Mouse (Mus musculus): ENCODE measurements at regions not wholly inside any gene's neighbourhood (a gene's known extent, or its start where the extent isn't known, plus 50 kb on each side); places are given as distances from the start of the nearest gene placed in this dataset.

DNA sequence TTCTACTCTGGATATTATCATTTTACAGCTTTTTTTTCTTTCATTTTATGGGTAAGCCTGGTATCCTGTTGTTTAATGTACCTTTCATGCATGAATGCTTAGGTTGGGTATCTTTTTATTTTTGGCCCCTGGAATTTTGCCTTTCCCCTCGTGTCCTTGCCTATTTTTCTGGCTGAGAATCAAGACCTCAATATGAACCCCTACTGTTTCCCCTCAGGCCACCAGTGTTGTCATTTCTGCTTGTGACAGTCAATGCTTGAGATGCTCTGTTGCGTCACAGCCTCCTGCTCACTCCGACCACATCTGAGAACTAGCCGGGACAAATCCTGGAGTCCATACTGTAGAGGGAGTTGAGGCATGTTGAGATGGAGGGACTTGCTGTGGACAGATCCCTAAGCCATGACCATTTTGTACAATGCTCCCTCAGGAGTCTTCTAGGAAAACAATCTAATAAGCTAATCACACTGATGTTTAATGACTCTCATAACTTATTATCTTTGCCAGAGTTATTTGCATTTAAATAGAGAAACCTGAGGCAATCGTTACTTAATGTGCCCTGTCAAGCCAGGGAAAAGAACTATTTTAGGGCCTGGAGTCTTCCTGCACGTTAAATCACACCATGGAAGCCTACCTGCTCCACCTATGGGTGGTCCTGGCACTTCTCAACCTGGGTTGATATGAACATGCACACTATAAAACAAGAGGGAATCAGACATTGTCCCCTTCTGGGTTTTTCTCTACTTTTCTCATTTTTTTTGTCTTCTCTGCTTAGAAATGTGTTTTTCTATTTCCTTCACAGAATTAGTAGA lies 363.9 kb downstream of the Phkb start:
- H3K4me3 ChIP-seq (ENCODE audit: low read depth, low read length), result no peak overlapping the region
- WGBS, result 37% methylated on average over 6 of the region's 6 CpGs
- peak; percentile 59 for TF ChIP-seq CTCF (IDR thresholded peaks at IDR 0.05)
- H3K4me2 ChIP-seq (ENCODE audit: low read depth, low read length, poor library complexity, severe bottlenecking), result no peak overlapping the region
- no peaks in the 10 kb centered on the region for H3K9me3 ChIP-seq (ENCODE audit: low read length)
- ATAC-seq (ENCODE audit: low FRiP score) (no peak), DNase-seq (ENCODE audit: low spot score) (peak; percentile 51)
- no peaks in the 10 kb centered on the region for H3K27me3 ChIP-seq (ENCODE audit: insufficient read depth, low read length)
- H3K9ac ChIP-seq (replicated peaks; ENCODE audit: low read length, poor library complexity, severe bottlenecking), result no peak overlapping the region
- H3K36me3 ChIP-seq (ENCODE audit: insufficient read depth, low read length), result no peaks in the 10 kb centered on the region
- H3K27ac ChIP-seq (ENCODE audit: low read depth, low read length), result no peak overlapping the region
- peaks cover 8% of the 10 kb centered on the region; the same call in 1 of the 2 replicates for H3K4me1 ChIP-seq (ENCODE audit: insufficient read depth, low read length)

- DNase-seq (ENCODE audit: low spot score) (no peak), ATAC-seq (ENCODE audit: low FRiP score) (no peak)
- Histone ChIP-seq H3K9ac (replicated peaks; ENCODE audit: low read length, poor library complexity, severe bottlenecking) (no peak overlapping the region), H3K4me3 (ENCODE audit: low read depth, low read length) (no peak overlapping the region), H3K4me2 (ENCODE audit: low read depth, low read length, poor library complexity, severe bottlenecking) (no peak overlapping the region), H3K4me1 (ENCODE audit: insufficient read depth, low read length) (peaks cover 8% of the 10 kb centered on the region; the same call in 1 of the 2 replicates), H3K36me3 (ENCODE audit: insufficient read depth, low read length) (no peaks in the 10 kb centered on the region), H3K9me3 (ENCODE audit: low read length) (no peaks in the 10 kb centered on the region), H3K27ac (ENCODE audit: low read depth, low read length) (no peak overlapping the region), H3K27me3 (ENCODE audit: insufficient read depth, low read length) (no peaks in the 10 kb centered on the region)
- TF ChIP-seq CTCF (IDR thresholded peaks at IDR 0.05), result no peak
- WGBS, result 63% methylated on average over 9 of the region's 9 CpGs
These were observed 362.3 kb downstream of the Phkb start for GRCm38 (mm10) chr8:86203107-86203506.

GRCm38 (mm10) chr8:86201830-86202229 lies 361.1 kb downstream of the Phkb start:
- peaks cover 8% of the 10 kb centered on the region; the same call in 1 of the 2 replicates for H3K4me1 ChIP-seq (ENCODE audit: insufficient read depth, low read length)
- WGBS, result 83% methylated on average over 4 of the region's 4 CpGs
- no peaks in the 10 kb centered on the region for H3K27me3 ChIP-seq (ENCODE audit: insufficient read depth, low read length)
- H3K9ac ChIP-seq (replicated peaks; ENCODE audit: low read length, poor library complexity, severe bottlenecking), result no peak overlapping the region
- DNase-seq (ENCODE audit: low spot score) (no peak), ATAC-seq (ENCODE audit: low FRiP score) (no peak)
- no peaks in the 10 kb centered on the region for H3K36me3 ChIP-seq (ENCODE audit: insufficient read depth, low read length)
- no peak for TF ChIP-seq CTCF (IDR thresholded peaks at IDR 0.05)
- no peak overlapping the region for H3K27ac ChIP-seq (ENCODE audit: low read depth, low read length)
- H3K4me3 ChIP-seq (ENCODE audit: low read depth, low read length), result no peak overlapping the region
- H3K9me3 ChIP-seq (ENCODE audit: low read length), result no peaks in the 10 kb centered on the region
- H3K4me2 ChIP-seq (ENCODE audit: low read depth, low read length, poor library complexity, severe bottlenecking), result no peak overlapping the region

- Histone ChIP-seq H3K27me3 (ENCODE audit: insufficient read depth, low read length) (no peaks in the 10 kb centered on the region), H3K4me1 (ENCODE audit: insufficient read depth, low read length) (no peaks in the 10 kb centered on the region), H3K9me3 (ENCODE audit: low read length) (no peaks in the 10 kb centered on the region), H3K4me3 (ENCODE audit: low read depth, low read length) (no peak overlapping the region), H3K4me2 (ENCODE audit: low read depth, low read length, poor library complexity, severe bottlenecking) (no peak overlapping the region), H3K27ac (ENCODE audit: low read depth, low read length) (no peak overlapping the region), H3K9ac (replicated peaks; ENCODE audit: low read length, poor library complexity, severe bottlenecking) (no peak overlapping the region), H3K36me3 (ENCODE audit: insufficient read depth, low read length) (no peaks in the 10 kb centered on the region)
- TF ChIP-seq CTCF (IDR thresholded peaks at IDR 0.05), result no peak
- DNase-seq (ENCODE audit: low spot score), result no peak
- 71% methylated on average over 4 of the region's 4 CpGs for WGBS
- ATAC-seq (ENCODE audit: low FRiP score), result no peak
These were observed 351.5 kb downstream of the Phkb start for GRCm38 (mm10) chr8:86192262-86192661.

- H3K4me2 ChIP-seq (ENCODE audit: low read depth, low read length, poor library complexity, severe bottlenecking), result no peak overlapping the region
- no peak for TF ChIP-seq CTCF (IDR thresholded peaks at IDR 0.05)
- H3K27ac ChIP-seq (ENCODE audit: low read depth, low read length), result no peak overlapping the region
- H3K9me3 ChIP-seq (ENCODE audit: low read length), result no peaks in the 10 kb centered on the region
- no peak overlapping the region for H3K9ac ChIP-seq (replicated peaks; ENCODE audit: low read length, poor library complexity, severe bottlenecking)
- DNase-seq (ENCODE audit: low spot score) (no peak), ATAC-seq (ENCODE audit: low FRiP score) (no peak)
- no peaks in the 10 kb centered on the region for H3K4me1 ChIP-seq (ENCODE audit: insufficient read depth, low read length)
- no peak overlapping the region for H3K4me3 ChIP-seq (ENCODE audit: low read depth, low read length)
- no peaks in the 10 kb centered on the region for H3K36me3 ChIP-seq (ENCODE audit: insufficient read depth, low read length)
- H3K27me3 ChIP-seq (ENCODE audit: insufficient read depth, low read length), result no peaks in the 10 kb centered on the region
- 90% methylated on average over 5 of the region's 5 CpGs for WGBS
These were observed 343.9 kb downstream of the Phkb start for GRCm38 (mm10) chr8:86184671-86185070.

DNA sequence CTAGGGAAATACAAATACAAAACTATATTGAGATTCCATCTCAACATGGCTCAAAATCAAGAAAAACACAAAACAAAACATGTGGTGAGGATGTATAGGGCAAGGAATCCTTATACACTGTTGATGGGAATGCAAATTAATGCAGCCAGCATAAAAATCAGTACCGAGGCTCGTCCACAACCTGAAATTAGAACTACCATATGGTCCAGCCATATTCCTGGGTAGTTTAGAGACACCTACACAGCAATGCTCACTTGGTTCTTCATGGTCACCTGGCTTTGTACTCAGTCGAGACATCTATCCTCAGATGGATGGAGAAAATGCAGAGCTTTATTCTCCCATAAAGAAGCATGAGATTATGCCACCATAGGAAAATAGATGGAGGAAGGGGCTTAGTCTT lies 340.0 kb downstream of the Phkb start:
- Histone ChIP-seq H3K27ac (ENCODE audit: low read depth, low read length) (no peak overlapping the region), H3K27me3 (ENCODE audit: insufficient read depth, low read length) (no peaks in the 10 kb centered on the region), H3K4me1 (ENCODE audit: insufficient read depth, low read length) (no peaks in the 10 kb centered on the region), H3K9me3 (ENCODE audit: low read length) (no peaks in the 10 kb centered on the region), H3K36me3 (ENCODE audit: insufficient read depth, low read length) (no peaks in the 10 kb centered on the region), H3K4me2 (ENCODE audit: low read depth, low read length, poor library complexity, severe bottlenecking) (no peak overlapping the region), H3K9ac (replicated peaks; ENCODE audit: low read length, poor library complexity, severe bottlenecking) (no peak overlapping the region), H3K4me3 (ENCODE audit: low read depth, low read length) (no peak overlapping the region)
- DNase-seq (ENCODE audit: low spot score) (no peak), ATAC-seq (ENCODE audit: low FRiP score) (no peak)
- TF ChIP-seq CTCF (IDR thresholded peaks at IDR 0.05), result no peak
- WGBS, result 75% methylated on average over 3 of the region's 3 CpGs
